Mouse (Mus musculus): ENCODE measurements around the gene Gm7257. TPM values are rescaled to one million over a fixed set of nuclear protein-coding genes. Genes with fewer than 3 reads are reported as not detected.

Gm7257 gene
- not detected in 2 replicates for polyA plus RNA-seq (2015; fragmentation: Nextera tagmentation; extraction: Ambion mirVana)

- Histone ChIP-seq H3K36me3 (ENCODE audit: control insufficient read depth, insufficient read depth, low read length) (no peaks in the 10 kb centered on the region), H3K27me3 (ENCODE audit: control insufficient read depth, insufficient read depth, low read length) (no peaks in the 10 kb centered on the region), H3K4me3 (ENCODE audit: low read depth, low read length) (no peak within 1 kb of the TSS), H3K4me1 (replicated peaks; ENCODE audit: control insufficient read depth, insufficient read depth) (no peaks in the 10 kb centered on the region), H3K4me2 (replicated peaks; ENCODE audit: low read depth) (no peak within 1 kb of the TSS), H3K9me3 (ENCODE audit: control insufficient read depth, low read length) (no peaks in the 10 kb centered on the region), H3K27ac (replicated peaks) (no peak within 1 kb of the TSS), H3K9ac (ENCODE audit: low read length) (no peak within 1 kb of the TSS)
- TF ChIP-seq EP300 (optimal IDR thresholded peaks at IDR 0.05): no peak
- TF ChIP-seq CTCF (IDR thresholded peaks at IDR 0.05; ENCODE audit: low read depth): no peak
- ATAC-seq (ENCODE audit: low FRiP score, low TSS enrichment): no peak
- no peak for DNase-seq (ENCODE audit: low spot score)
- WGBS: 76% methylated on average over 4 of the region's 4 CpGs
Measured at GRCm38 (mm10) chr9:36431584-36431983, at the start of gene Gm7257. Gene Gm7257, plus strand, starts transcription at chr9:36431884.

- DNase-seq (ENCODE audit: low spot score): no peak
- Histone ChIP-seq H3K36me3 (ENCODE audit: control insufficient read depth, insufficient read depth, low read length) (no peaks in the 10 kb centered on the region), H3K9ac (ENCODE audit: low read length) (no peak overlapping the region), H3K4me2 (replicated peaks; ENCODE audit: low read depth) (no peak overlapping the region), H3K4me1 (replicated peaks; ENCODE audit: control insufficient read depth, insufficient read depth) (no peaks in the 10 kb centered on the region), H3K27me3 (ENCODE audit: control insufficient read depth, insufficient read depth, low read length) (no peaks in the 10 kb centered on the region), H3K4me3 (ENCODE audit: low read depth, low read length) (no peak overlapping the region), H3K27ac (replicated peaks) (no peak overlapping the region), H3K9me3 (ENCODE audit: control insufficient read depth, low read length) (no peaks in the 10 kb centered on the region)
- ATAC-seq (ENCODE audit: low FRiP score, low TSS enrichment): no peak
- WGBS: 42% methylated on average over 2 of the region's 2 CpGs
- TF ChIP-seq EP300 (optimal IDR thresholded peaks at IDR 0.05) (no peak), CTCF (IDR thresholded peaks at IDR 0.05; ENCODE audit: low read depth) (no peak)
Measured at GRCm38 (mm10) chr9:36402991-36403390, 28.7 kb upstream of the Gm7257 start.

GRCm38 (mm10) chr9:36435051-36435764 is 3.5 kb downstream of the Gm7257 start:
- no peak overlapping the region for H3K27ac ChIP-seq (replicated peaks)
- H3K9me3 ChIP-seq (ENCODE audit: control insufficient read depth, low read length): no peaks in the 10 kb centered on the region
- 48% methylated on average over 2 of the region's 2 CpGs for WGBS
- no peak for ATAC-seq (ENCODE audit: low FRiP score, low TSS enrichment)
- no peaks in the 10 kb centered on the region for H3K36me3 ChIP-seq (ENCODE audit: control insufficient read depth, insufficient read depth, low read length)
- no peak for DNase-seq (ENCODE audit: low spot score)
- H3K4me1 ChIP-seq (replicated peaks; ENCODE audit: control insufficient read depth, insufficient read depth): no peaks in the 10 kb centered on the region
- H3K4me3 ChIP-seq (ENCODE audit: low read depth, low read length): no peak overlapping the region
- no peak overlapping the region for H3K4me2 ChIP-seq (replicated peaks; ENCODE audit: low read depth)
- TF ChIP-seq EP300 (optimal IDR thresholded peaks at IDR 0.05) (no peak), CTCF (IDR thresholded peaks at IDR 0.05; ENCODE audit: low read depth) (peak; percentile 32)
- H3K27me3 ChIP-seq (ENCODE audit: control insufficient read depth, insufficient read depth, low read length): no peaks in the 10 kb centered on the region
- H3K9ac ChIP-seq (ENCODE audit: low read length): no peak overlapping the region

GRCm38 (mm10) chr9:36475338-36475737 is 43.7 kb downstream of the Gm7257 start, which contains the start of gene Gm9513:
Gene Gm9513, plus strand, starts transcription at chr9:36475638.
- no peak within 1 kb of the TSS for H3K4me2 ChIP-seq (replicated peaks; ENCODE audit: low read depth)
- no peaks in the 10 kb centered on the region for H3K36me3 ChIP-seq (ENCODE audit: control insufficient read depth, insufficient read depth, low read length)
- H3K9me3 ChIP-seq (ENCODE audit: control insufficient read depth, low read length): no peaks in the 10 kb centered on the region
- WGBS: 62% methylated on average over 3 of the region's 3 CpGs
- H3K4me3 ChIP-seq (ENCODE audit: low read depth, low read length): no peak within 1 kb of the TSS
- no peaks in the 10 kb centered on the region for H3K27me3 ChIP-seq (ENCODE audit: control insufficient read depth, insufficient read depth, low read length)
- TF ChIP-seq CTCF (IDR thresholded peaks at IDR 0.05; ENCODE audit: low read depth) (no peak), EP300 (optimal IDR thresholded peaks at IDR 0.05) (no peak)
- ATAC-seq (ENCODE audit: low FRiP score, low TSS enrichment) (no peak), DNase-seq (ENCODE audit: low spot score) (no peak)
- H3K4me1 ChIP-seq (replicated peaks; ENCODE audit: control insufficient read depth, insufficient read depth): no peaks in the 10 kb centered on the region
- H3K9ac ChIP-seq (ENCODE audit: low read length): no peak within 1 kb of the TSS
- no peak within 1 kb of the TSS for H3K27ac ChIP-seq (replicated peaks)

Other genes with a start within 250 kb of the Gm7257 start
- gene Gm9513, start 43.8 kb downstream of the Gm7257 start, polyA plus RNA-seq (2015; fragmentation: Nextera tagmentation; extraction: Ambion mirVana): not detected in 2 replicates
- not detected in 2 replicates for gene Gm5615, start 110.1 kb downstream of the Gm7257 start, polyA plus RNA-seq (2015; fragmentation: Nextera tagmentation; extraction: Ambion mirVana)
- gene Gm17689, start 150.8 kb downstream of the Gm7257 start, polyA plus RNA-seq (2015; fragmentation: Nextera tagmentation; extraction: Ambion mirVana): not detected in 2 replicates
- gene A630095E13Rik, start 211.5 kb downstream of the Gm7257 start, polyA plus RNA-seq (2015; fragmentation: Nextera tagmentation; extraction: Ambion mirVana): not detected in 2 replicates